24 mouse cellular contexts compared by ENCODE assay signal in the genomic region with DNA sequence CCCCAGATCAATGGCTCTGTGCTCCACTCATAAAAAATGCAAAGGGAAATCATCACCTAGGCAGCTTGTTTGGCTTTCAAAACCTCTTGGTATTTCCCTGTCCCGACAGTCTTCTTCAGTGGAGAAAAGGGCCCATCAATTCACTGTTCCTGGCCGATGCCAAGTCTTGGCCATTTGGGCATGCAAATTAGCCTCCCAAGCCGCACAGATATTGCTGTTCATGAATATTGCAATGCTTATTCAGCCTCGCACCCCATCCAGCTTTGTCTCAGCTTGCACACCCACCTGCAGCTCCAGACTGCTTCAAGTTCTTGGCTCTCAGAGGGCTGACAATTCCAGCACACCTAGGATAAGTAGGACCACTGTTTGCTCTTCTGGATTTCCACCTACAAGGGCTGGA.
DNase-seq lines count a peak whose midpoint lies in the region; ATAC-seq lines count a peak whose summit lies in the region.
"Had no signal": no experiment of that assay in that cellular context is flagged by ENCODE, and none has a peak within 500 bp of the region (broad histone marks: within the 10 kb centered on the region; RNA-seq: fewer than 3 reads in every experiment).

No protein-coding gene starts in this region.

- ATAC-seq in megakaryocyte progenitor cell, adult 5-6 weeks (replicated peaks; ENCODE audit: poor library complexity): no peak
- ATAC-seq: hindbrain, postnatal 0 days; intestine, embryonic 15.5 days; midbrain, embryonic 16.5 days had no signal

- peak; percentile 17 to 48 for DNase-seq in cerebellum, postnatal 10 days
- DNase-seq in cerebellum, postnatal 36 days: no peak
- DNase-seq in layer of hippocampus, adult 11-12 months (ENCODE audit: low spot score): peak; percentile 29
- no peak for DNase-seq in layer of hippocampus, postnatal 14 days (ENCODE audit: low spot score in 2 of 2)
- DNase-seq in right cerebral cortex, adult 18-20 months: peak; percentile 57
- no peak for DNase-seq in right cerebral cortex, postnatal 4 days
- DNase-seq: adrenal gland, postnatal 10 days; cerebellum, adult 11-12 months; cerebellum, adult 9-11 months; gastrocnemius, adult 2 months; gastrocnemius, postnatal 36 days; heart, adult 18-20 months; heart, postnatal 36 days; kidney, adult 2 months; kidney, postnatal 4 days; layer of hippocampus, postnatal 36 days; liver; lung, adult 2 months; lung, postnatal 10 days; thymus, postnatal 14 days had no signal

Comparison
In these comparisons a context has a peak if more than half of its experiments do, and no peak if none do; other contexts are left out.
1. DNase-seq: peak in cerebellum, postnatal 10 days (2 of 2), layer of hippocampus, adult 11-12 months (single experiment) and right cerebral cortex, adult 18-20 months (single experiment); none in cerebellum, postnatal 36 days (0 of 2), layer of hippocampus, postnatal 14 days (0 of 2) and right cerebral cortex, postnatal 4 days (single experiment).